Mouse (Mus musculus): ENCODE data around the gene Dnah17. TPM values are rescaled to one million over a fixed set of nuclear protein-coding genes. Genes with fewer than 3 reads are reported as not detected.

The Dnah17 gene
- 0.05 TPM in 2 replicates for polyA plus RNA-seq (2012; rRNA removed)

DNA sequence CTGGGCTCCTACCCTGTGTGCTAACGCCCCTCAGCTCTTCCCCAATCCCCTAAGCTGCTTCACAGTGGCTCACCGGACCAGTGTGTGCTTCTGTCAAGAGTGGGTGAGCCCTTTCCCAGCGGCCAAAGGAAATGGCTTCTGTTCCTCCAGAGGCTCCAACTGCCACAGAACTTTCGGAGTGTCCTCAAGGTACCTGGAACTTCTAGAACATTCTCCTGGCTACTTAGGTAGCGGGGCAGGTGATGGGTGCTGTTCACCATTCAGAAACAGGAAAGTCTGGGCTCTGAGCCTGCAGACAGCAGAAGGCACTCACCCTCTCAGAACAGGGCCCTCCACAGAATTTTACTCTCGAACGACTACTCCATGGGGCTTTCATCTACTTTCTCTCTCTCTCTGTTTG is at the start of gene Dnah17:
Gene Dnah17 (minus strand): TSS at position 101 of the 400 bp plus-strand sequence.

DNA sequence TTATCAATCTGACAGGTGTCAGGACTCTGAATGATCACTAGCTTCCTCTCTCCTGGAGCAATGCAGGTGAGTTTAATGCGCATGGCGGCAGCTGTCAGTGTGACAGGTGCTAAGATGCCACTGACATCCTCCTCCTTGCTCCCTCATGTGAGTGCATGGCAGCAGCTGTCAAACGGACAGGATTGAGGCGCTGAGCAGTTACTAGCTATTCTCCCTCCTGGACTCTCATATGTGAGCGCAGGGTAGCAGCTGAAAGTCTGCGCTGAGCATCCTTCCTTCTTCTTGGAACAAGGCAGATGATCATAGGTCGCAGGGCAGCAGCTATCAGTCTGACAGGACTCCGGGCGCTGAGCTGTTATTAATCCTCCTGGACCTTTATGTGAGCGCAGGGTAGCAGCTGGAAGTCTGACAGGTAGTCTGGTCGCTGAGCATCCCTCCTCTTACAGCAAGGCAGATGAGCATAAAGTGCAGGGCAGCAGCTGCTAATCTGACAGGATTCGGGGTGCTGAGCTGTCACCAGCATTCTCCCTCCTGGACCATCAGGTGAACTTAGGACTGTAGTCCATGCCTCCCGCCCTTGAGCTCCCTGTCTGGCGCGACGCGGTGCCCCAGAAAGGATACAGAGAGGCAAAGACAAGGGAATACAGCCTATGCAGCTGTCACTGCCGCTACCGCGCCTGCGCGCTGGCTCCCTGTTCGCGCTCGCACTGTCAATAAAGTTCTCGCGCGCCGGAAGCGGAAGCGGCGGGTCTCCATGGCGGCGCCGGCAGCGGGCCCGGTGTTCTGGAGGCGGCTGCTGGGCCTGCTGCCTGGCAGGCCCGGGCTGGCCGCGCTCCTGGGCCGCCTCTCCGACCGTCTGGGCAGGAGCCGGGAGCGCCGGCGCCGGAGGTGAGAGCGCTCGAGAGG is 144.1 kb downstream of the Dnah17 start, which contains the start of gene Pgs1:
Gene Pgs1 (plus strand): TSS at position 167 of the 906 bp plus-strand sequence.

Other genes starting within 250 kb of the Dnah17 start
- 8.0 and 9.2 TPM in 2 replicates for gene Socs3, start 160.6 kb downstream of the Dnah17 start, polyA plus RNA-seq (2012; rRNA removed)
- 34.9 and 35.5 TPM in 2 replicates for gene Pgs1, start 144.3 kb downstream of the Dnah17 start, polyA plus RNA-seq (2012; rRNA removed)
- gene Cyth1, start 118.0 kb upstream of the Dnah17 start, polyA plus RNA-seq (2012; rRNA removed): 22.7 and 23.1 TPM in 2 replicates
- gene Usp36, start 159.6 kb upstream of the Dnah17 start, polyA plus RNA-seq (2012; rRNA removed): 18.2 and 19.4 TPM in 2 replicates
- gene Cep295nl, start 211.9 kb upstream of the Dnah17 start, polyA plus RNA-seq (2012; rRNA removed): 0.41 and 0.77 TPM in 2 replicates
- gene Timp2, start 225.1 kb upstream of the Dnah17 start, polyA plus RNA-seq (2012; rRNA removed): 33.5 and 56.2 TPM in 2 replicates